Mouse (Mus musculus): ENCODE results near the gene D6Ertd527e.

The D6Ertd527e gene

GRCm38 (mm10) chr6:87111493-87111892 lies 6.9 kb downstream of the D6Ertd527e start:
- no peak for DNase-seq (ENCODE audit: low spot score in 2 of 2)

- no peak for DNase-seq (ENCODE audit: low spot score in 2 of 2)
Observed at GRCm38 (mm10) chr6:87112125-87112524, 7.6 kb downstream of the D6Ertd527e start.

- no peak for DNase-seq (ENCODE audit: low spot score in 2 of 2)
Observed at GRCm38 (mm10) chr6:87115981-87116380, 11.4 kb downstream of the D6Ertd527e start.

- DNase-seq (ENCODE audit: low spot score in 2 of 2), result no peak
Observed at GRCm38 (mm10) chr6:87116596-87116995, 12.1 kb downstream of the D6Ertd527e start.

GRCm38 (mm10) chr6:87119066-87119837 lies 14.7 kb downstream of the D6Ertd527e start:
- DNase-seq (ENCODE audit: low spot score in 2 of 2), result peak; percentile 72 to 80

- peak in 1 of 2 experiments; percentile 17 for DNase-seq (ENCODE audit: low spot score in 2 of 2)
Observed at GRCm38 (mm10) chr6:87119975-87120374, 15.4 kb downstream of the D6Ertd527e start.

GRCm38 (mm10) chr6:87120661-87121060 lies 16.1 kb downstream of the D6Ertd527e start:
- DNase-seq (ENCODE audit: low spot score in 2 of 2), result no peak

GRCm38 (mm10) chr6:87121961-87122360 lies 17.4 kb downstream of the D6Ertd527e start:
- no peak for DNase-seq (ENCODE audit: low spot score in 2 of 2)

- no peak for DNase-seq (ENCODE audit: low spot score in 2 of 2)
Observed at GRCm38 (mm10) chr6:87123406-87123805, 18.9 kb downstream of the D6Ertd527e start.

GRCm38 (mm10) chr6:87123973-87124372 lies 19.4 kb downstream of the D6Ertd527e start:
- DNase-seq (ENCODE audit: low spot score in 2 of 2), result no peak

GRCm38 (mm10) chr6:87127049-87127753 lies 22.7 kb downstream of the D6Ertd527e start:
- DNase-seq (ENCODE audit: low spot score in 2 of 2), result no peak

- DNase-seq (ENCODE audit: low spot score in 2 of 2), result no peak
Observed at GRCm38 (mm10) chr6:87129861-87130260, 25.3 kb downstream of the D6Ertd527e start.

- no peak for DNase-seq (ENCODE audit: low spot score in 2 of 2)
Observed at GRCm38 (mm10) chr6:87130628-87131027, 26.1 kb downstream of the D6Ertd527e start.

- DNase-seq (ENCODE audit: low spot score in 2 of 2), result no peak
Observed at GRCm38 (mm10) chr6:87131078-87131477, 26.5 kb downstream of the D6Ertd527e start.

GRCm38 (mm10) chr6:87133520-87133919 lies 29.0 kb downstream of the D6Ertd527e start:
- DNase-seq (ENCODE audit: low spot score in 2 of 2), result no peak

GRCm38 (mm10) chr6:87133966-87134546 lies 29.5 kb downstream of the D6Ertd527e start:
- no peak for DNase-seq (ENCODE audit: low spot score in 2 of 2)

- no peak for DNase-seq (ENCODE audit: low spot score in 2 of 2)
Observed at GRCm38 (mm10) chr6:87138479-87138878, 33.9 kb downstream of the D6Ertd527e start.

GRCm38 (mm10) chr6:87139796-87140553 lies 35.4 kb downstream of the D6Ertd527e start:
- no peak for DNase-seq (ENCODE audit: low spot score in 2 of 2)

- no peak for DNase-seq (ENCODE audit: low spot score in 2 of 2)
Observed at GRCm38 (mm10) chr6:87142239-87142638, 37.7 kb downstream of the D6Ertd527e start.

GRCm38 (mm10) chr6:87143594-87143993 lies 39.0 kb downstream of the D6Ertd527e start:
- no peak for DNase-seq (ENCODE audit: low spot score in 2 of 2)

- peak; percentile 50 to 56 for DNase-seq (ENCODE audit: low spot score in 2 of 2)
Observed at GRCm38 (mm10) chr6:87147921-87148320, 43.4 kb downstream of the D6Ertd527e start.

GRCm38 (mm10) chr6:87150471-87150870 lies 45.9 kb downstream of the D6Ertd527e start:
- DNase-seq (ENCODE audit: low spot score in 2 of 2), result no peak
